Mouse (Mus musculus) bone marrow, adult 2 months (tissue): ENCODE results near the gene Nudcd3.

Experiments
- CTCF ChIP-seq: fragments of 200-500 bp; IDR thresholded peaks from 2 replicates; pipeline ENCODE4 v1.5.1; 2011; ENCODE audit warnings: low read length, control low read depth; ENCODE audit not compliant: control insufficient read depth, insufficient read depth
- POLR2A ChIP-seq: fragments of 200-500 bp; IDR thresholded peaks from 2 replicates; pipeline ENCODE4 v1.6.1; 2011; ENCODE audit warnings: low read depth, mild to moderate bottlenecking, control low read depth, low read length, borderline replicate concordance; ENCODE audit not compliant: control insufficient read depth

- no peak for TF ChIP-seq POLR2A
- peak; percentile 16; the same call in 1 of the 2 replicates for TF ChIP-seq CTCF
Observed at GRCm38 (mm10) chr11:6180811-6181399, 19.3 kb downstream of the Nudcd3 start.
